Mouse (Mus musculus) bone marrow, adult 2 months (tissue): ENCODE results near the gene BC052040. TPM values are rescaled to one million over a fixed set of nuclear protein-coding genes. Genes with fewer than 3 reads are reported as not detected.

Source experiments
- H3K27ac ChIP-seq: fragments of 200-500 bp; 2 replicates; pipeline ENCODE4 v1.5.1; 2012; ENCODE audit warnings: low read depth, mild to moderate bottlenecking, control low read depth, inconsistent platforms, low read length; ENCODE audit not compliant: control insufficient read depth, poor library complexity, insufficient read depth
- H3K4me1 ChIP-seq: fragments of 200-500 bp; 2 replicates; pipeline ENCODE4 v1.6.1; 2011; ENCODE audit warnings: low read length; ENCODE audit not compliant: control insufficient read depth, insufficient read depth
- H3K4me3 ChIP-seq: fragments of 200-500 bp; replicated peaks from 2 replicates; pipeline ENCODE3; 2011; ENCODE audit warnings: mild to moderate bottlenecking, low read depth, low read length, control low read depth; ENCODE audit not compliant: control insufficient read depth
- CTCF ChIP-seq: fragments of 200-500 bp; IDR thresholded peaks from 2 replicates; pipeline ENCODE4 v1.5.1; 2011; ENCODE audit warnings: low read length, control low read depth; ENCODE audit not compliant: control insufficient read depth, insufficient read depth
- POLR2A ChIP-seq: fragments of 200-500 bp; IDR thresholded peaks from 2 replicates; pipeline ENCODE4 v1.6.1; 2011; ENCODE audit warnings: low read depth, mild to moderate bottlenecking, control low read depth, low read length, borderline replicate concordance; ENCODE audit not compliant: control insufficient read depth
- WGBS: fragments of 180-500 bp; shearing (Covaris S2); methylation state at CpG from one replicate; pipeline ENCODE4 v1.1.7; 2018; 5-methylcytosine and 5-hydroxymethylcytosine counted together
- polyA plus RNA-seq: library from polyadenylated mRNA; stranded (reverse); fragments of >200 nt; gene quantifications from 2 replicates; pipeline ENCODE4 v1.2.4, GENCODE M21; 2011; ENCODE audit warnings: low replicate concordance; ENCODE audit not compliant: missing spikeins, insufficient read depth, insufficient read length

BC052040 gene
- polyA plus RNA-seq, 1 experiment = 4.6 TPM

DNA sequence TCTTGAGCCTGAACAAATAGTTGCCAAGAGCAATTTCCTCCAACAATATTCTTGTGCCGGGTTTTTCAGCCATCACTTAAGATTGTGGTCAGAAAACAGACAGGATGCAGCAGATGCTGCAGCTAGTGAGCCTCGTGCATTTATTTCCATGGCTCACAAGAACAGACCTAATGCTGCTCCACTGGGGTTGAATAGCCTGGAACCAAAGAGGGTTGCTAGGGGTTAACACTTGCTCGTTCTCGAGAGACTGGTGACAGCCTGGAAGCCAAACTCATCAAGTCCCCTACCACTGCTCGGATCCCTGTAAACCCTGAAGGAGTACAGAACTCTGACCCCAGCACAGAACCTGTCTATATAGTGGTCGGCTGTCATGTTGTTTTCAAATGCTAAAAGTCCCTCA lies 144.4 kb downstream of the BC052040 start:
- H3K4me1 ChIP-seq = no peaks in the 10 kb centered on the region; the same call in 1 of the 2 replicates
- no peak overlapping the region for H3K27ac ChIP-seq
- WGBS = 77% methylated on average over 6 of the region's 6 CpGs
- H3K4me3 ChIP-seq = no peak overlapping the region
- TF ChIP-seq POLR2A (no peak), CTCF (no peak)

DNA sequence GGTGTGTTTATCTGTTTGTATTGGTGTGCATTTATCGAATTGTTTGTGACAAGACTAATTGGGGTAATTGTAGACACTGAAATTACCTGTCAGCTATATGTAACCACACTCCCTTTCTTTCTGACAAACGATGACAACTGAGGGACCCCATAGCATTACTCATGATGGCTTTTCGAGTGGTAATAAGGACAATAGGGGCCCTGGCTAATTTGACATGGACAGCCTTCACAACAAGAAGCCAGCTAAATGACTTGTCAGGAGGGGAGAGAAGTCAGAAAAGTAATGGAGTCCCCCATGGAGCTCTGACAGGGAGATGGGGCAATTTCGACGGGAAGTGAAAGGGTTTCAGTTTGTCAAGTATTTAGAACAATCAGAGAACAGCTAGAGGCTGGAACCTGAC lies 145.3 kb downstream of the BC052040 start:
- TF ChIP-seq POLR2A = no peak
- TF ChIP-seq CTCF = no peak
- no peak overlapping the region for H3K4me3 ChIP-seq
- no peak overlapping the region for H3K27ac ChIP-seq
- 89% methylated on average over 5 of the region's 5 CpGs for WGBS
- H3K4me1 ChIP-seq = no peaks in the 10 kb centered on the region; the same call in 1 of the 2 replicates

DNA sequence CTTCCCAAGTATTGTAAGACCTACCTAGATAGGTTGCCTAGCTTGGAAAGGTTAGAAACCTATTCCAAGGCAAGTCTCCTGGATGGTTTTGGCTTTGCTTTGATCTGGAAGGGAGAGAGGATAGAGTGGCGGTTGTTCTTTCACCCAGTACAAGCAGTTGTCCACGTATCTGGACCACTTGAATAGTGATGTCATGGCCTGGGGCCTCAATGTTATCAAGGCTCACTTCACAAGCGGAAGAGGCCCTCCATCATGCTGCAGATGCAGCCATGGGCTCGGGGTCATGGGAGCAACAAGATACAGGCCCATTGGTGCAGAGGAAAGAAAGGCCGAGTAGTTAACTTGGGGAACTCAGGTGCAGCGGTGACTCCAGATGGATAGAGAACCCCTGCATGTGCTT lies 147.1 kb downstream of the BC052040 start:
- no peak for TF ChIP-seq CTCF
- TF ChIP-seq POLR2A = no peak
- no peaks in the 10 kb centered on the region; the same call in 1 of the 2 replicates for H3K4me1 ChIP-seq
- H3K27ac ChIP-seq = no peak overlapping the region
- H3K4me3 ChIP-seq = no peak overlapping the region
- WGBS = 92% methylated on average over 6 of the region's 6 CpGs

DNA sequence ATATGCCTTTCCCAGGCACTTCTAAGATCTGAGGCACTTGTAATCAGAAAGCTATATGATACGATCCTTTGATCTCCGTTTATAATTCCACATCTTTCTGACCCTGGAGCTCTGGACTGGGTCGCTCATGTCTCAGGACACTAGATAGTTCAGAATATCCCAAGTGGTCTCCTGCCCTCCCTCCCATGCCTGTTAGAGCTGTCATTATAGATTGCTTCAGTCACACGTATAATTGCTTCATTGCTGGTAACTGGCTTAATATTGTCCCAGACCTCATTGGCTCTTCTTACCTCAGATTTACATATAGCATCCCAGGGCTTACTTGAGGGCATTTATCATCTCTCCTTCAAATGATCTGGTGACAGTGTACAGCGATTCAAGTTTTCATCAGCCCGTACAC lies 149.0 kb downstream of the BC052040 start:
- WGBS = 85% methylated on average over 6 of the region's 6 CpGs
- Histone ChIP-seq H3K4me1 (no peaks in the 10 kb centered on the region; the same call in 1 of the 2 replicates), H3K4me3 (no peak overlapping the region), H3K27ac (no peak overlapping the region)
- TF ChIP-seq CTCF (no peak), POLR2A (no peak)

DNA sequence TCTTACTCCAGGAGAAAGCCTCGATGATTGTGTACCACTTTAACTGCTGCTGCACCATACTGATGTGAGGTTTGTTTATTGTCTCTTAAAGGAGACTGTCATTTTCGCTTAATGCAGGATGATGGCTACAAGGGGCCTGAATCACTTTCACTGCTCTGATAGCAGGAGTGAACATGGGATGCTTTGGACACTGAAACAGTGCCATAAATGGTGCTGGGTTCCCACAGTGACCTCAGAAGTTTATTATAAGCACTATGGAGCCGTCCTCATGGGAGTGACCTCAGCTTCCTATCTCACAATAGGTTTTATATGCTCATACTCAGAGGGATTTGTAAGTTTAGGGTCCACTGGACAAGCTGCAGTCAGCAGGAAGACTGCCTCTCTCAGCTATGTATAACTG lies 149.7 kb downstream of the BC052040 start:
- no peaks in the 10 kb centered on the region; the same call in 1 of the 2 replicates for H3K4me1 ChIP-seq
- TF ChIP-seq CTCF = no peak
- no peak for TF ChIP-seq POLR2A
- 85% methylated on average over 3 of the region's 3 CpGs for WGBS
- H3K27ac ChIP-seq = no peak overlapping the region
- no peak overlapping the region for H3K4me3 ChIP-seq

DNA sequence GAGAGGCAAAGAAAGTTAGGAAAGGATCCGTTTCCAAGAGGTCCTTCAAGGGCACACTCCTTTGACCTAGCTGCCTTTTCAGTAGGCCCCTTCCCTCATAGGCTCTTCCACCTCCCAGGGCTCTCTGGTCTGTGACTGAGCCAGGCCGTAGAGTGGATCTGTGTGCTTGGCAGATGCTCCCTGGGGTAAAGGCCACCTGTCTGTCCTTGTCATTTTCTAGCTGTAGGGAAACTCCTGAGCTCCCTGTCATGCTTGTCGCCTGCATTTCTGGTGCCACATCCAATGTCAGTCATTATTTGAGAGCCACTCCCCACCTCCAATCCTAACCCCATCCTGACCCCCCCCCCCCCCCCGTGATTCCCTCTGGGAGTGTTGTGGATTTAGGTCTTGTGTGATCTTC lies 151.1 kb downstream of the BC052040 start:
- 85% methylated on average over 4 of the region's 4 CpGs for WGBS
- no peak overlapping the region for H3K27ac ChIP-seq
- TF ChIP-seq POLR2A (no peak), CTCF (no peak)
- H3K4me1 ChIP-seq = no peaks in the 10 kb centered on the region; the same call in 1 of the 2 replicates
- no peak overlapping the region for H3K4me3 ChIP-seq

DNA sequence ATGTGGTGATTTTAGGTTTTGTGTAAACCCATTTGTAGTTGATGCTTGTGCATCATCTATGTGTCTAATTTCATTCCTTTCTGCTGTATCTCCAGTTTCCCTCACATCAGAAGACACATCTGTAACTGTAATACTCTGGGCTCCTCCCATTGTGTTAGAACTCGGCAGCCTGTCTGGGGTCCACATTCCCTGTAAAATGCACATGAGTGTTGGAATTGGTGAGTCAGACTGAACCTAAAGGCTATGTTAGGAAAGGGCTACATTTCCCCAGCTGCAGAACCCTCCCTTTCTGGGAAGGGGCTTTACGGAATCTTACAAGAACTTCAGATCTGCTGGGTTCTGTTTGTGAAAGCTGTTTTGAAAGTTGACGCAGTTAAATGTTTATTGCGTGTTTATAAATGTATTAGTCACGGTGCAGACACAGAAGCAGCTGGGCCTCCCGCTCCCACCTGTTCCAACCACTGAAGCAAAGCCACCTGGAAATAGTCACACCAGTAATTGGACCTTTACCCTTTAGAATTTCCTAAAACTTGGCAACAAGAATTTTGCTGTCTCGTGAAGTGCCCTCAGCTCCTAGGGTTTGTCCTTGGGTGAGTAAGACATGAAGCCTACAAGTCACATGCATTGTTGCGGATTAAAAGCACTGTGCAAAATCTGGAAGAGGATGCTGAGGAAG lies 151.6 kb downstream of the BC052040 start:
- H3K27ac ChIP-seq = no peak overlapping the region
- H3K4me3 ChIP-seq = no peak overlapping the region
- no peaks in the 10 kb centered on the region; the same call in 1 of the 2 replicates for H3K4me1 ChIP-seq
- no peak for TF ChIP-seq POLR2A
- WGBS = 92% methylated on average over 8 of the region's 8 CpGs

DNA sequence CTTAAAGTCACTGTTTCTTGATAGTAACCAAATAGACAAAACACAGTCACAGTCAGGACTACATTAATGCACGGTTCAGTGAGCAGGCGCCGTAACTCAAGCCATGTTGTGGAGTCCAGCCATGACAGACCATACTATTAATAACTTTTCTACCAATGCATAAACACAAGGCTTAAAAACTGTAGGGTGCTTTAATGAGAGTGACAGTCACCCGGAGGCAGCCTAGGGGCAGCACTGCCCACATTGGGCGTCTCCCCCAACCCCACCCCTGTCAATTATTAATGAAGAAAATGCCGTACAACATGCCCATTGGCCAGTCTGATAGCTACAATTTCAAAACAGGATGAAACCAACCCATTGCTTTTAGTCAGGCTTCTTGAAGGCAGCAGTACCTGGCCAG lies 153.3 kb downstream of the BC052040 start:
- WGBS = 91% methylated on average over 6 of the region's 6 CpGs
- Histone ChIP-seq H3K4me3 (no peak overlapping the region), H3K4me1 (no peaks in the 10 kb centered on the region; the same call in 1 of the 2 replicates), H3K27ac (no peak overlapping the region)
- TF ChIP-seq POLR2A = no peak

DNA sequence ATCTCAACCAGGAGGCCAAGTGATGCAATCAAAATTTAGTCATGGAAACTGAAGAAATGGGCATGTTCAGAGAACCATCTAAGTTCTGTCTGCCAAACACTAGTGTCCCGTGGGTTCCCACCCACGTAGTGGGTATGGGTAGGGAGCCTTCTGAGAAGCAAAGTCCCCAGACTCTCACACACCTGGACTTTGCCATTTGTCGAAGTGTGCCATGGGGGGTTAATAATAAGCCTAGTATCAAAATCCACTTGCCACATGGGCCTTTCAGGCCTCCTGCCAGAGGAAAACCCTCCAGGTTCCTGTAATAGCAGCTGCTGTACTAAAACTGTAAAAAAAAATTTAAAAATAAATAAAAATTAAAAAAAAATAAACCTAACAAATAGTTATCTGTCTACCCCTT lies 154.9 kb downstream of the BC052040 start:
- no peak overlapping the region for H3K27ac ChIP-seq
- 86% methylated on average over 3 of the region's 3 CpGs for WGBS
- no peak overlapping the region for H3K4me3 ChIP-seq
- TF ChIP-seq CTCF = no peak
- no peak for TF ChIP-seq POLR2A
- H3K4me1 ChIP-seq = no peaks in the 10 kb centered on the region
